Mouse (Mus musculus) forebrain, postnatal 0 days (tissue): Measurements from ENCODE around the gene Bcor. TPM values are rescaled to one million over a fixed set of nuclear protein-coding genes. Genes with fewer than 3 reads are reported as not detected.

Source experiments
- ATAC-seq: fragments of 200-750 bp; cut with Nextera tagmentation; 2 replicates; pipeline ENCODE4 v1.8.0; 2017; ENCODE audit warnings: mild to moderate bottlenecking, moderate library complexity
- DNase-seq: peaks from one replicate; pipeline ENCODE4 v3.0.0-alpha.2; 2015
- H3K27ac ChIP-seq: fragments of 300-500 bp; sonication (generic); 2 replicates; pipeline ENCODE4 v1.5.1; 2014; ENCODE audit warnings: low read depth, mild to moderate bottlenecking, antibody characterized with exemption, low read length, moderate library complexity, mixed read lengths
- H3K27me3 ChIP-seq: fragments of 300-500 bp; sonication (generic); 2 replicates; pipeline ENCODE4 v1.6.1; 2014; ENCODE audit warnings: mild to moderate bottlenecking, low read length, mixed read lengths; ENCODE audit not compliant: insufficient read depth
- H3K36me3 ChIP-seq: fragments of 300-500 bp; sonication (generic); 2 replicates; pipeline ENCODE4 v1.6.1; 2014; ENCODE audit warnings: mild to moderate bottlenecking, moderate library complexity; ENCODE audit not compliant: insufficient read depth
- H3K4me1 ChIP-seq: fragments of 300-500 bp; sonication (generic); 2 replicates; pipeline ENCODE4 v1.6.1; 2014; ENCODE audit warnings: antibody characterized with exemption; ENCODE audit not compliant: insufficient read depth
- H3K4me2 ChIP-seq: fragments of 300-500 bp; sonication (generic); 2 replicates; pipeline ENCODE4 v1.6.1; 2014; ENCODE audit warnings: low read depth, mild to moderate bottlenecking, moderate library complexity
- H3K4me3 ChIP-seq: fragments of 300-500 bp; sonication (generic); 2 replicates; pipeline ENCODE4 v1.5.1; 2014; ENCODE audit warnings: low read depth, low read length, mixed read lengths
- H3K9ac ChIP-seq: fragments of 300-500 bp; sonication (generic); 2 replicates; pipeline ENCODE4 v1.6.1; 2014; ENCODE audit warnings: mild to moderate bottlenecking
- H3K9me3 ChIP-seq: fragments of 300-500 bp; sonication (generic); 2 replicates; pipeline ENCODE4 v1.6.1; 2016; ENCODE audit warnings: low read length
- CTCF ChIP-seq: sonication (generic); IDR thresholded peaks from 2 replicates; pipeline ENCODE4 v1.5.1; 2016; ENCODE audit warnings: antibody characterized with exemption, control low read depth, low read depth
- WGBS: fragments of 180-500 bp; shearing (Covaris S2); extraction: QIAGEN DNeasy Blood & Tissue Kit; methylation state at CpG from one replicate; pipeline ENCODE4 v1.1.7; 2014; 5-methylcytosine and 5-hydroxymethylcytosine counted together
- polyA plus RNA-seq: library from polyadenylated mRNA; unstranded; fragments of >200 nt; fragmentation: Nextera tagmentation; extraction: Ambion mirVana; gene quantifications from 2 replicates; pipeline ENCODE4 v1.2.1, GENCODE M21; 2015
- total RNA-seq: library from RNA; depleted of rRNA; stranded (reverse); fragments of >200 nt; gene quantifications from 2 replicates; pipeline ENCODE4 v1.2.3, GENCODE M21; 2014

Bcor gene
- total and polyA plus RNA-seq, 2 experiments from 2014 or later, result 10.5 to 32.1 TPM

GRCm38 (mm10) chrX:12129828-12130809 is 30.0 kb downstream of the Bcor start:
- DNase-seq (no peak), ATAC-seq (no peak)
- H3K9me3 ChIP-seq, result no peaks in the 10 kb centered on the region
- H3K4me1 ChIP-seq, result no peaks in the 10 kb centered on the region
- no peak overlapping the region for H3K4me2 ChIP-seq
- H3K27me3 ChIP-seq, result peaks cover 3% of the 10 kb centered on the region; the same call in 1 of the 2 replicates
- no peaks in the 10 kb centered on the region for H3K36me3 ChIP-seq
- no peak overlapping the region for H3K4me3 ChIP-seq
- H3K27ac ChIP-seq, result no peak overlapping the region
- no peak for TF ChIP-seq CTCF
- no peak overlapping the region for H3K9ac ChIP-seq
- 32% methylated on average over 14 of the region's 14 CpGs for WGBS

- H3K9me3 ChIP-seq, result no peaks in the 10 kb centered on the region
- DNase-seq, result peak; percentile 59
- H3K4me2 ChIP-seq, result peak overlapping the region; percentile 60
- TF ChIP-seq CTCF, result no peak
- H3K4me3 ChIP-seq, result 0 out of 2 replicates have a peak overlapping the region, but pooled peaks have one; percentile 1
- H3K36me3 ChIP-seq, result no peaks in the 10 kb centered on the region
- no peak overlapping the region for H3K9ac ChIP-seq
- H3K27ac ChIP-seq, result no peak overlapping the region
- H3K27me3 ChIP-seq, result peaks cover 3% of the 10 kb centered on the region; the same call in 1 of the 2 replicates
- ATAC-seq, result peak; percentile 21; the same call in 1 of the 2 replicates
- no peaks in the 10 kb centered on the region; the same call in 1 of the 2 replicates for H3K4me1 ChIP-seq
- 12% methylated on average over 24 of the region's 24 CpGs for WGBS
Observed at GRCm38 (mm10) chrX:12129230-12129629, 30.9 kb downstream of the Bcor start.

- Histone ChIP-seq H3K4me2 (peak overlapping the region; percentile 60), H3K36me3 (no peaks in the 10 kb centered on the region), H3K4me1 (no peaks in the 10 kb centered on the region; the same call in 1 of the 2 replicates), H3K9me3 (no peaks in the 10 kb centered on the region), H3K27ac (peak overlapping the region; percentile 77), H3K27me3 (peaks cover 3% of the 10 kb centered on the region; the same call in 1 of the 2 replicates), H3K9ac (peak overlapping the region; percentile 69), H3K4me3 (peak overlapping the region; percentile 54)
- WGBS, result 5% methylated on average over 52 of the region's 72 CpGs
- DNase-seq, result peak; percentile 69
- TF ChIP-seq CTCF, result no peak
- peak; percentile 85 for ATAC-seq
Observed at GRCm38 (mm10) chrX:12128165-12129083, 31.7 kb downstream of the Bcor start.

- H3K27ac ChIP-seq, result peak overlapping the region; percentile 77
- DNase-seq (peak; percentile 44), ATAC-seq (peak; percentile 47)
- no peaks in the 10 kb centered on the region for H3K9me3 ChIP-seq
- no peaks in the 10 kb centered on the region for H3K36me3 ChIP-seq
- H3K4me1 ChIP-seq, result no peaks in the 10 kb centered on the region; the same call in 1 of the 2 replicates
- WGBS, result 3% methylated on average over 37 of the region's 37 CpGs
- peak overlapping the region; percentile 54 for H3K4me3 ChIP-seq
- H3K4me2 ChIP-seq, result peak overlapping the region; percentile 60
- no peak for TF ChIP-seq CTCF
- H3K9ac ChIP-seq, result peak overlapping the region; percentile 69
- peaks cover 3% of the 10 kb centered on the region; the same call in 1 of the 2 replicates for H3K27me3 ChIP-seq
Observed at GRCm38 (mm10) chrX:12127799-12128164, 32.4 kb downstream of the Bcor start.

GRCm38 (mm10) chrX:12127106-12127670 is 33.0 kb downstream of the Bcor start:
- H3K9ac ChIP-seq, result peak overlapping the region; percentile 69
- 7% methylated on average over 22 of the region's 24 CpGs for WGBS
- peak overlapping the region; percentile 54 for H3K4me3 ChIP-seq
- no peak for TF ChIP-seq CTCF
- peak overlapping the region; percentile 60 for H3K4me2 ChIP-seq
- H3K27me3 ChIP-seq, result peaks cover 2% of the 10 kb centered on the region; the same call in 1 of the 2 replicates
- peak; percentile 23 for DNase-seq
- ATAC-seq, result no peak
- H3K36me3 ChIP-seq, result no peaks in the 10 kb centered on the region
- no peaks in the 10 kb centered on the region for H3K9me3 ChIP-seq
- H3K27ac ChIP-seq, result no peak overlapping the region
- H3K4me1 ChIP-seq, result no peaks in the 10 kb centered on the region; the same call in 1 of the 2 replicates

- 18% methylated on average over 22 of the region's 22 CpGs for WGBS
- no peak for TF ChIP-seq CTCF
- Histone ChIP-seq H3K4me2 (peak overlapping the region; percentile 60), H3K27me3 (no peaks in the 10 kb centered on the region; the same call in 1 of the 2 replicates), H3K4me3 (peak overlapping the region; percentile 54), H3K9me3 (no peaks in the 10 kb centered on the region), H3K36me3 (no peaks in the 10 kb centered on the region), H3K4me1 (no peaks in the 10 kb centered on the region; the same call in 1 of the 2 replicates), H3K27ac (no peak overlapping the region), H3K9ac (peak overlapping the region; percentile 69)
- ATAC-seq (no peak), DNase-seq (peak; percentile 10)
Observed at GRCm38 (mm10) chrX:12126408-12127105, 33.6 kb downstream of the Bcor start.
